Mouse (Mus musculus) myocyte (in vitro differentiated cells): ENCODE data around the gene Lcp2.

Source experiments
- MAX ChIP-seq: IDR thresholded peaks from one replicate; pipeline ENCODE4 v1.6.1; 2011; ENCODE audit warnings: low read depth, mild to moderate bottlenecking, control low read depth
- MYOD1 ChIP-seq, 3 experiments: IDR thresholded peaks; one replicate each; pipeline ENCODE4 v1.6.1; 2011; ENCODE audit warnings: control low read depth in 2 of 3, low read depth in 2 of 3, mild to moderate bottlenecking in 2 of 3, moderate library complexity in 1 of 3; ENCODE audit not compliant: insufficient read length in 2 of 3, control insufficient read depth in 1 of 3
- MYOG ChIP-seq, 3 experiments: IDR thresholded peaks; one replicate each; pipeline ENCODE4 v1.6.1; 2011; ENCODE audit warnings: control low read depth in 2 of 3, low read depth in 2 of 3, mild to moderate bottlenecking in 2 of 3; ENCODE audit not compliant: insufficient read length in 2 of 3, control insufficient read depth in 1 of 3, insufficient read depth in 1 of 3
- POLR2A ChIP-seq: IDR thresholded peaks from one replicate; pipeline ENCODE4 v1.6.1; 2011; ENCODE audit warnings: low read depth, mild to moderate bottlenecking, control low read depth, moderate library complexity; ENCODE audit not compliant: insufficient read length
- SRF ChIP-seq: IDR thresholded peaks from one replicate; pipeline ENCODE4 v1.6.1; 2011; ENCODE audit warnings: low read depth; ENCODE audit not compliant: control insufficient read depth, insufficient read length
- TCF12 ChIP-seq: IDR thresholded peaks from one replicate; pipeline ENCODE4 v1.6.1; 2011; ENCODE audit warnings: mild to moderate bottlenecking, control low read depth; ENCODE audit not compliant: poor library complexity, insufficient read depth, severe bottlenecking
- TCF3 ChIP-seq: IDR thresholded peaks from one replicate; pipeline ENCODE4 v1.6.1; 2011; ENCODE audit warnings: low read depth, control low read depth; ENCODE audit not compliant: insufficient read length
- USF1 ChIP-seq: IDR thresholded peaks from one replicate; pipeline ENCODE4 v1.6.1; 2011; ENCODE audit warnings: low read depth, mild to moderate bottlenecking, control low read depth, moderate library complexity

- TF ChIP-seq POLR2A = no peak
- TF ChIP-seq TCF12 = no peak
- TF ChIP-seq MYOD1 (IDR thresholded peaks at IDR 0.05; ENCODE audit: control insufficient read depth in 1 of 3, insufficient read length in 2 of 3, low read depth in 2 of 3) = no peak
- TF ChIP-seq MYOG (IDR thresholded peaks at IDR 0.05; ENCODE audit: control insufficient read depth in 1 of 3, insufficient read depth in 1 of 3, insufficient read length in 2 of 3, low read depth in 2 of 3) = no peak
- no peak for TF ChIP-seq TCF3
- no peak for TF ChIP-seq SRF
- TF ChIP-seq MAX = no peak
- no peak for TF ChIP-seq USF1
These were observed 3.9 kb upstream of the Lcp2 start for GRCm38 (mm10) chr11:34042808-34043207.
